Mouse (Mus musculus) olfactory bulb, adult 2 months (tissue): ENCODE data around the gene Hrh3.

Experiments
- CTCF ChIP-seq: fragments of 200-500 bp; IDR thresholded peaks from 2 replicates; pipeline ENCODE4 v1.5.1; 2012; ENCODE audit warnings: low read depth, mild to moderate bottlenecking, low read length, moderate library complexity; ENCODE audit not compliant: insufficient read depth
- POLR2A ChIP-seq: fragments of 200-500 bp; IDR thresholded peaks from 2 replicates; pipeline ENCODE4 v1.6.1; 2012; ENCODE audit warnings: mild to moderate bottlenecking, low read depth, low read length, moderate library complexity; ENCODE audit not compliant: insufficient read depth

GRCm38 (mm10) chr2:180105441-180106190 lies 1.3 kb upstream of the Hrh3 start:
- TF ChIP-seq POLR2A (no peak), CTCF (no peak)
